Mouse (Mus musculus) induced T-regulatory cell, adult 2 months (primary cell): Measurements from ENCODE around the gene Actr3b.

Experiments
- DNase-seq: peaks from one replicate; pipeline ENCODE4 v3.0.0-alpha.2; 2012; ENCODE audit warnings: low read depth

The Actr3b gene

GRCm38 (mm10) chr5:25889746-25890382 is 130.1 kb downstream of the Actr3b start:
- no peak for DNase-seq

GRCm38 (mm10) chr5:25891321-25891720 is 131.5 kb downstream of the Actr3b start:
- no peak for DNase-seq
